Mouse (Mus musculus) CD4-positive, CD25-positive, alpha-beta regulatory T cell, adult 9 weeks (primary cell): ENCODE measurements around the gene Dnajb1. TPM values are rescaled to one million over a fixed set of nuclear protein-coding genes. Genes with fewer than 3 reads are reported as not detected.

Source experiments
- polyA plus RNA-seq: library from polyadenylated mRNA; unstranded; fragments of 100-300 nt; shearing (Covaris generic); gene quantifications from one replicate; pipeline ENCODE4 v1.2.1, GENCODE M21; 2017

Gene Dnajb1
- 90.1 TPM for polyA plus RNA-seq

DNA sequence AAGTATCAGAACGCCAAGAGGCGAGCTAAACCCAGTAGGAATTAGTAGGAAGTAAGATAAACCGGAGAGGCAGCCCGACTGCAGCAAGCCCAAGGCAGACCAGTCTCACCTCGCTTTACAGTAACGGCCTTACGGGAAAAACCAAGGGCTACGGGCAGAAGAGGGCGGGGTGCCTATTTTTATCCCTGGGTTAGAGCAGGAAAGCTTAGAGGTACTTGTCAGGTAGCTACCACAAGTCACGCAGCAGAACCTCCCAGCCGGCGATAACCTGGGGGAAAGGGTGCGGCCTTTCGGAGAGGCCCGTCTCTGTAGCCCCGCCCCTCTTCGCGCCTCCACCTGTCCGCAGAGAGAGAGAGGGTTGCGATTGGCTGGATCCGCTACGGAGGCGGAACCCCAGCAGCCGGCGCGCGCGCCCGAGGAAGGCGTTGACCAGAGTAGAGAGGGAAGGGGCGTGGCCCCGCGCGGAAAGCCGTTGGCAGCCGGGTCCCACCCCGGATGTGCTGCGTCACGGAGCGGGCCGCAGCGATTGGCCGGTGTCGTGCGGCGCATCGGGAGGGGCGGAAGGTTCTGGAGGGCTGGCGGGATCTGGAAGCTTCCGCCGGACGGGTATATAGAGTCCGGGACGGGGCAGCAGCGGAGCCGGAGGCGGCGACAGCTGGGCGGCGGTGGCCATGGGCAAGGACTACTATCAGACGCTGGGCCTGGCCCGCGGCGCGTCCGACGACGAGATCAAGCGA lies at the start of gene Dnajb1, which contains the start of gene Tecr:
Gene Dnajb1 (plus strand): TSS at position 533 of the 737 bp plus-strand sequence.
Gene Tecr (minus strand): TSS at position 311 of the 737 bp plus-strand sequence.

DNA sequence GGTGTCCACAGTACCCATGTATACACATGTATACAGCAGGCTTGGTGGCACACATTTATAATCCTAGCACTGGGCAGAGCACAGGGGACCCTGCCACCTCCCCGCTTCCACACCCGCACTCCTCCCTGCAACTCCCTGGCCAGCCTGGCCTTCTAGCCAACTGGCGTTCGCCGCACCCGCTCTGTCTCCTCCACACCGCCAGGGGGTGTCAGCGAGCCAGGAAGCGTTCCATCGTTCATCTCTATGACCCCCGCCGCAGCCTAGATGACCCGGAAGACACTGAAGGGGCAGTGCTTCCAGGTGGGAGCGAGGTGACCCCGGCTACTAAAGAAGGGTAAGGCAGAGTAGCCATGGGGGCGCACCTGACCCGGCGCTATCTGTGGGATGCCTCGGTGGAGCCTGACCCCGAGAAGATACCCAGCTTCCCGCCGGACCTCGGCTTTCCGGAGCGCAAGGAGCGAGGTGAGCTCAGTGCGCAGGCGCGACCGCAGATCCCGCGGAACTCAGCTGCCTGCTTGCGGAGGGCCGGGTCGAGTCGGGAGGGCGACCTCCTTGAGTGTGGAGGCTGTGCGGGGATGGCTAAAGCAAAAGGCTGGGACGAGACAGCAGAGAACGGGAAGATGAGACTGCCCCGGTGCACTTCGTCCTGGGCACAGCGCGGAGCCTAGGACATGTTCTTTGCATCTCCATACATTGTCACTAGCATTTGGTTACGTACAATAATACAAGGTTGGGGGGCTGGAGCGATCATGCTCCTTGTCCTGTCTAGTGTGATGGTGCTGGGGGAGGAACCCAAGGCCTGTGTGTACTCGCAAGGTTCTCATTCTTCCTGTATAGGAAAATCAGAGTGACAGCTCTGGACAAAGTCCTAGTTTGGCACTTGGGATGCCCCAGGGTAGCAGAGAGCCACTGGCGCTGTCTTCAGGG lies 41.3 kb upstream of the Dnajb1 start, which contains the start of gene Ndufb7:
Gene Ndufb7 (plus strand): TSS at position 203 of the 927 bp plus-strand sequence.

DNA sequence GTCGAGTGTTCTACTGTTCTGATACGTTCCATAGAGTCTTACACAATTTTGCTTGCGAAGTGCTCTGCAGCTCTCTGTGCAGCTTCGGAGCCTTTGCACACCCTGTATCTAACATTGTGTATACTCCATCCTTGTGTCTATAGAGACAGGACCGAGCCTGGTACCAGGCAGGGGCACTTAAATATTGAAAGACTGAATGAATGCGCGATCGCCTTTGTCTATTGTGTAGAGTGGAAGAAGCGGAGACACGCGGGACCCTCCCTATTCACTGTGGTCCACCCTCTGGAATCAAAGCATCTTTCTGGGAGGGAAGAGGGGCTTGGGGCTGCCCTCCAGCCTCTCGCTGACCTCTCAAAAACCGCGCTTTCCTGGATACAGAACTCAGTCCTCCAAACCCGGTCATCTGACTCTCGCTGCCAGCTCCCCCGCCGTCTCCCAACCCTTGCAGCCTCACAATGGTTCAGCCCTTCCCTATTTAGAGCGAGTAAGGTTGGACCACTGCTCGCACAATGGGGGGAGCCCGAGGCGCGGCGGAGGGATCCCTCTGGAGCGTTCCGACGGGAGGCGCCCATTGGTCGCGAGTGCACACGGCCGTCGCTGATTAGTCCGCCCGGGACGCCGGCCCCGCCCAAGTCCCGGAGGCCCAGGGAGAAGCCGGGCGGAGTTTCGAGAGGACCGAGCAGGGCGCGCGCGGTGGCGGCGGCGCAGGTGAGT lies 44.2 kb downstream of the Dnajb1 start, which contains the start of gene Gipc1:
Gene Gipc1 (plus strand): TSS at position 648 of the 714 bp plus-strand sequence.

Other genes with a start within 250 kb of the Dnajb1 start
- 0.20 TPM for gene Clgn, start 218.3 kb upstream of the Dnajb1 start, polyA plus RNA-seq
- gene Scoc, start 149.8 kb upstream of the Dnajb1 start, polyA plus RNA-seq: 32.6 TPM
- not detected for gene Olfr370, start 72.4 kb upstream of the Dnajb1 start, polyA plus RNA-seq
- 323 TPM for gene Ndufb7, start 41.5 kb upstream of the Dnajb1 start, polyA plus RNA-seq
- gene Tecr, start 222 bp upstream of the Dnajb1 start, polyA plus RNA-seq: 564 TPM
- gene Gipc1, start 44.5 kb downstream of the Dnajb1 start, polyA plus RNA-seq: 72.7 TPM
- 0.73 TPM for gene Ptger1, start 58.5 kb downstream of the Dnajb1 start, polyA plus RNA-seq
- 15.5 TPM for gene Pkn1, start 91.0 kb downstream of the Dnajb1 start, polyA plus RNA-seq
- gene Ddx39, start 107.0 kb downstream of the Dnajb1 start, polyA plus RNA-seq: 223 TPM
- 601 TPM for gene Adgre5, start 133.1 kb downstream of the Dnajb1 start, polyA plus RNA-seq